Mouse (Mus musculus): ENCODE data around the gene Mrpl9. TPM values are rescaled to one million over a fixed set of nuclear protein-coding genes. Genes with fewer than 3 reads are reported as not detected.

Mrpl9 gene
- total RNA-seq (2018; cell fraction: chromatin; rRNA removed): 10 to 100 TPM in 20 of 26 experiments, 1 to 10 TPM in 6; 4.5 to 23.0 (median 14.7) TPM
- 10 to 100 TPM; 23.2 to 46.7 (median 37.1) TPM for total RNA-seq (2018; cell fraction: cytosol; rRNA removed)
- 10 to 100 TPM in 24 of 26 experiments, 1 to 10 TPM in 2; 7.8 to 31.3 (median 18.0) TPM for total RNA-seq (2018; cell fraction: nucleus; rRNA removed)
- 32.0 to 39.7 TPM (median 33.5 TPM) in 3 replicates for polyA plus RNA-seq (2018)

DNA sequence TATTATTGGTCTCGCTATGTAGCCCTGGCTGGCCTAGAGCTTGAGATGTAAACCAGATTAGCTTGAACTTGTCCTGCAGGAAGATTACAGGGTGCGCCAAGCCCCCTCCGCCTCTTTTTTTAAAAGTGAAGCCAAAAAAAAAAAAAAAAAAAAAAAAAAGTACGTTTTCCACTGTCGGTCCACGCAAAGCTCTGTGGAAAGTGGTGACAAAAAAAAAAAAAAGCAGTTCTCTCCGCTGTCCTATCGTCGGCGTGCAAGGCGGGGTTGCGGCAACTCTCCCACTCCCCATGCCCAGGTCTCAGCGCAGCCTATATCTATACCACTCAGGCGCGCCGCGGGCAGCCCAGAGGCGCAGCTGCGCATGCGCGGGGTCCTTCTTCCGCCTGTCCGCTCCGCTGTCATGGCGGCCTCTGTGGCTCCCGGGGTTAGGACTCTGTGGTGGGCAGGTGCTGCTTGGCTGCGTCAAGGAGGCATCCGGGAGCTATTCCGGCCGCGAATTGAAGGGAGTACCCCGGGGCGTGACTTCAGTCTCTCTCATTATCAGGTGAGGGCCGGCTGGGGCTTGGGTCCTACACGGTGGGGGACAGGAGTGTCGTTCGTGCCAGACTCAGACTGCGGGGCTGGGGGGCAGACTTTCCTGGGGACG lies at the start of gene Mrpl9:
Mrpl9 (plus strand) TSS at position 368 of the 646 bp plus-strand sequence.
- WGBS (ENCODE audit: missing documents): under 1% methylated on average over 38 of the region's 39 CpGs
- H3K79me2 ChIP-seq (ENCODE audit: inconsistent target): peaks cover 16% of the 10 kb centered on the region

DNA sequence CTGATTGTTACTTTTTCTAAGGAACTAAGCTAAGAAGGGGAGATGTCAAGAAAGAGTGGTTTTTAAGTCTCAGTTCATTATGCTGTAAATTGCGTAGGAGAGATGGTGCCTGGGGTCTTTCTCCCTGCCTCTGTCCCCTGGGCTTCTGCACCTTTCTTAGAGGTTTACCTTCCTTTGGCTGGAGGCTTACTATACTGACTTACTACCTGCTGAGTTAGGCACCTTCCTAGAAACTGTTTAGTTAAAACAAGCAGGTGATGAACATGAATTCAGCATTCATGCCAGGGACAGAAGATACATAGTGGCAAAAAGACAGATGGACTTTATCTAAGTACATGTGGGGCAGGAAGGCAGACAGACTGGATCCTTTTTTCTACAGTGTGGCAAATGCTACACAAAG lies 46.8 kb upstream of the Mrpl9 start:
- Histone ChIP-seq H3K36me3 (ENCODE audit: inconsistent target) (no peaks in the 10 kb centered on the region), H3K4me3 (ENCODE audit: inconsistent target) (no peak overlapping the region), H3K79me2 (ENCODE audit: inconsistent target) (no peaks in the 10 kb centered on the region), H3K27ac (no peak overlapping the region)
- WGBS (ENCODE audit: missing documents): 100% methylated on average over 1 of the region's 1 CpGs

More for the DNA sequence above, at the start of gene Mrpl9:
- peak within 1 kb of the TSS; percentile 79 for H3K4me3 ChIP-seq (ENCODE audit: inconsistent target)
- H3K27ac ChIP-seq: peak within 1 kb of the TSS; percentile 52
- H3K36me3 ChIP-seq (ENCODE audit: inconsistent target): peaks cover 30% of the 10 kb centered on the region

DNA sequence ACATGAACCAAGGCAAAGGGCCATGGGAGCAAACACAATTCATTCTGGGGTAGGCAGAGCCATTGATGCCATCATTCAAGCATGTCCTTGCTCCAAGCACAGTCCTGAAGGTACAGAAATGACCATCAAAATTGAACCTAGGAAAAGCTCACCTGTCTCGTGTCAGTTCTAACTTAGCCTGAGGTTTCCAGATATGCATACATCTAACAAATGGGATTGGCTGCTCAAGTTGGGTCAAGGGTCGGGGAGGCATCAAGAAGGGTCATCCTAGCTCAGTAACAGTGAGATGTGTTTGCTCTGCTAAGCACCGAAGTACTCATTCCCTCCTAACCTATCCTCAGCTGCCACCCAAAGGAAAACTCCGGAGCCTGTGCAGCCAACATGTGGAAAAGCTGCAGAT lies 46.3 kb upstream of the Mrpl9 start:
- Histone ChIP-seq H3K27ac (no peak overlapping the region), H3K4me3 (ENCODE audit: inconsistent target) (no peak overlapping the region), H3K36me3 (ENCODE audit: inconsistent target) (no peaks in the 10 kb centered on the region), H3K79me2 (ENCODE audit: inconsistent target) (no peaks in the 10 kb centered on the region)
- 86% methylated on average over 4 of the region's 4 CpGs for WGBS (ENCODE audit: missing documents)

DNA sequence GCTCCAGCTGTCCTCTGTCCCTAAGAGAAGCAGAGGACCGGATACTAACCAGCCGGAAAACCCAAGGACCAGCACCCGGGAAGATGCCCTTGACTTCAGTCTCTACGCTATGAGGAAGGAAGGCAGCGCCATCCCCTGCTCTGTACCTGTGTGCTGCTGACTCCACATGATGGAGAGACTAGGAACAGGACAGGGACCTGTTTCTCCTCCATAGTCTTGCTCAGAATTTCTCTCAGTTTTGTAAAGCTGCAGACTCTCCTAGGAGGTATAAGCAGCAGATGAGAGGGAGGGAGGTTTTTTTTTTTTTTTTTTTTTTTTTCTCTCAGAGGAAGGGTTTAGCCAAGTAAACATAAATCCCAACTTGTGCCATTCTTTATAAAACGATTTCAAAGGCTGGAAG lies 44.9 kb upstream of the Mrpl9 start, which contains the start of gene Lingo4:
Lingo4 (plus strand) TSS at position 301 of the 400 bp plus-strand sequence.
- WGBS (ENCODE audit: missing documents): 87% methylated on average over 6 of the region's 6 CpGs
- no peaks in the 10 kb centered on the region for H3K79me2 ChIP-seq (ENCODE audit: inconsistent target)
- H3K27ac ChIP-seq: no peak within 1 kb of the TSS
- no peaks in the 10 kb centered on the region for H3K36me3 ChIP-seq (ENCODE audit: inconsistent target)
- H3K4me3 ChIP-seq (ENCODE audit: inconsistent target): no peak within 1 kb of the TSS

DNA sequence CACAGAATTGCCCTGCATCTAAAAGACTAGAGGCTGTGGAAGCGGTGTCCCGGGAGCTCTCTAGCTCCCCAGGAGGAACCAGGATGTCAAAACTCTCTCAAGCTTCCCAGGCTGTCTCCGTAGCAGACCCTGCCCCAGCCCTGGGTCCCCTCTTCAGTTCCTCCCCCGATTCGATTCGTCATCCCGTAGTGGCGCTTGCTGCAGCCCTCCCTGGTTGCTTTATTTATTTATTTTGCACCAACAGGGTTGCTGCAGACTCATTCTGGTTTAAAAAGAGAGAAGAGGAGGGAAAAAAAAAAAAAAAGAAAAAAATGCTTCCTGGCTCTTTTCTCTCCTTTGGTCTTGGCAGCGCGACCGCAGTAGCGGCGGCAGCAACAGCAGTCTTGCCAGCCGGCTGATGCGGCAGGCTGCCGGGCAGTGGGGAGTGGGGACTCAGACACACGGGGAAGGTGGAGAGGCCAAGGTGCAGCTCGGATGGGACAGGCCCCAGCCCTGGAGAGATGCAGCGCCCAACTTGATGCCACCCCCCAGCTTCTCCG lies 44.1 kb upstream of the Mrpl9 start:
- no peaks in the 10 kb centered on the region for H3K79me2 ChIP-seq (ENCODE audit: inconsistent target)
- no peaks in the 10 kb centered on the region for H3K36me3 ChIP-seq (ENCODE audit: inconsistent target)
- 6% methylated on average over 20 of the region's 20 CpGs for WGBS (ENCODE audit: missing documents)
- H3K27ac ChIP-seq: no peak overlapping the region
- no peak overlapping the region for H3K4me3 ChIP-seq (ENCODE audit: inconsistent target)

DNA sequence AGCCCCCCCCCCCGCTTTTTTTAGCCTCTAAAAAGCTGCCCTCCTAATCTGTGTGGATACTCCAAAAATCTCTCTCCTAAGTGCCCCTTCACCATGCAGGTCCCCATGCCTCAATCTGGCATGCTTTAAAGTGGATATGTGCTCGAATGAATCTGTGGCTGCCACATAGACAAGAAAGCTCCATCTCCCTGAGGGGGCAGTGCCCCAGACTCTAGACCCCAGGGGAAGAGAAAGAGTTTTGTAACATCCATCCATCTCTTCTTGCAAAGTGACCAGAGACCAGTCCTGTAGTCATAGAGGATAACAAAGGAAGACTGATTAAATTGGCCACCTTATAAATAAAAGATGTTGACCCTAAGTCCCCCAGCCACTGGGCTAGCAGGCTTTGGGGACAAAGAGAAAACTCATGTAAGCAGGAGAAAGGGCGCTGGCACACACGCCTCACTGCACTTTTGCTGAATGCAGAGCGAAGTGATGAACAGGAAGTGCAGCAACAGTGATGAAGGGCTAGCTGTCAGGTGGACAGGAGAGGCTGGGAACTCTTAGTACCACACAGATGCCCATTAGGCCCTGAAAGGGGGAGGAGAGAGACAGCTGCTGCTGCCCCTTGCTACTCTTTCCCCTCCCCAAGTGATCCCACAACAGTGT lies 43.3 kb upstream of the Mrpl9 start:
- no peaks in the 10 kb centered on the region for H3K36me3 ChIP-seq (ENCODE audit: inconsistent target)
- no peak overlapping the region for H3K4me3 ChIP-seq (ENCODE audit: inconsistent target)
- H3K27ac ChIP-seq: no peak overlapping the region
- no peaks in the 10 kb centered on the region for H3K79me2 ChIP-seq (ENCODE audit: inconsistent target)
- WGBS (ENCODE audit: missing documents): 57% methylated on average over 5 of the region's 5 CpGs

DNA sequence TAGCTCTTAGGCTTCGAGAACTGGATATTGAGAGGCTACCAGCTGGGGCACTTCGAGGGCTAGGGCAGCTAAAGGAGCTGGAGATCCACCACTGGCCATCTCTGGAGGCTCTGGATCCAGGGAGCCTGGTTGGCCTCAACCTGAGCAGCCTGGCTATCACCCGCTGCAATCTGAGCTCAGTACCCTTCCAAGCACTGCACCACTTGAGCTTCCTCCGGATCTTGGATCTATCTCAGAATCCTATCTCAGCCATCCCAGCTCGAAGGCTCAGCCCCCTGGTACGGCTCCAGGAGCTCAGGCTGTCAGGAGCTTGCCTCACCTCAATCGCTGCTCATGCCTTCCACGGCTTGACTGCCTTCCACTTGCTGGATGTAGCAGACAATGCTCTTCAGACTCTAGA lies 40.7 kb upstream of the Mrpl9 start:
- H3K4me3 ChIP-seq (ENCODE audit: inconsistent target): no peak overlapping the region
- H3K36me3 ChIP-seq (ENCODE audit: inconsistent target): no peaks in the 10 kb centered on the region
- 80% methylated on average over 8 of the region's 8 CpGs for WGBS (ENCODE audit: missing documents)
- H3K79me2 ChIP-seq (ENCODE audit: inconsistent target): no peaks in the 10 kb centered on the region
- H3K27ac ChIP-seq: no peak overlapping the region

DNA sequence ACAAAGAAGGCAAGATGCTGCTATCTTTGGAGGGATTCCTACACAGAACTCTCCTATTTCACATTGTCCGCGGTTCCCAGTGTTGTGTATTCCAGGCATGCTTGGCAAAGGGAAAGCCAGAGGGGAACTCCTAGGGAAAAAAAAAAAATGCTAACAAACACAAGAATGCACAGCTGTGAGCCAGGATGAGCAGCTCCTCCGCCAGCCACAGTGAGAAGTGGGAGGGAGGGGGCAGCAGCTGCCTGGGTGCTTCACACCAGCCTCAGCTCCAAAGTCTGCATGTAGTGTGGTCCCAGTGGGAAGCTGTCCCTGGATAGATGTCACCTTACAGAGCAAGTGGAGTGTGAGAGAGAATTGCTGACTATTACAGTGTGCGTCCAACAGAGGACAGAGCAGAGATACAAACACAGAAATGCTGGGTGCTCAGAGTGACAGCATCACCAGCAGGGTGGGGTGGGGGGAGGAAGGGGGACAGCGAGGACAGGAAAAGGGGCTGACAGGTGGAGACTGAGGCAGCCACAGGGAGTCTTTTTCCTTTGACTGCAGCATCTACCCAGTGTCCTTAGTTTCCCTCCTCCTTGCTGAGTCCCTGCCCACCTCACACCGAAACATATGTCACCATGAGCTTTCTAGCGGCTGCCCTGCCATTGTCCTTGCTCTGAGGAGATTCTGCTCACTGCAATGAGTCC lies 38.6 kb upstream of the Mrpl9 start:
- 49% methylated on average over 7 of the region's 7 CpGs for WGBS (ENCODE audit: missing documents)
- Histone ChIP-seq H3K4me3 (ENCODE audit: inconsistent target) (no peak overlapping the region), H3K79me2 (ENCODE audit: inconsistent target) (no peaks in the 10 kb centered on the region), H3K36me3 (ENCODE audit: inconsistent target) (no peaks in the 10 kb centered on the region), H3K27ac (no peak overlapping the region)

DNA sequence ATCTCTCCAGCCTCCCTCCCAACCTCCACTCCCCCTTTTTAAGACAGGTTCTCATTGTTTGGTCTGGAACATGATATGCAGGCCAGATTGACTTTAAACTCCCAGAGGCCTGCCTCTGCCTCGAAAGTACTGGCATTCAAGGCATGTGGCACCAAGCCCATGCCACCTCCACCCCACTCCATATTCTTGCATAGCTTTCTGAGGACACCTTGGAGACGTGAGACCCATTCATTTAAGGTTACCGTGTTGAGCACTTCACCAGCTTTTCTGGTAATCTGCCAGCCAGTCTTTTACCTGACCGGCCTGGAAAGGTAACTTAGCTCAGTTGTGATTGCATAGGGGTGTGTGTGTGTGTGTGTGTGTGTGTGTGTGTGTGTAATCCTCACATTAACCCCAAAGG lies 37.6 kb upstream of the Mrpl9 start:
- Histone ChIP-seq H3K36me3 (ENCODE audit: inconsistent target) (no peaks in the 10 kb centered on the region), H3K79me2 (ENCODE audit: inconsistent target) (no peaks in the 10 kb centered on the region), H3K27ac (no peak overlapping the region), H3K4me3 (ENCODE audit: inconsistent target) (no peak overlapping the region)
- 95% methylated on average over 4 of the region's 4 CpGs for WGBS (ENCODE audit: missing documents)

DNA sequence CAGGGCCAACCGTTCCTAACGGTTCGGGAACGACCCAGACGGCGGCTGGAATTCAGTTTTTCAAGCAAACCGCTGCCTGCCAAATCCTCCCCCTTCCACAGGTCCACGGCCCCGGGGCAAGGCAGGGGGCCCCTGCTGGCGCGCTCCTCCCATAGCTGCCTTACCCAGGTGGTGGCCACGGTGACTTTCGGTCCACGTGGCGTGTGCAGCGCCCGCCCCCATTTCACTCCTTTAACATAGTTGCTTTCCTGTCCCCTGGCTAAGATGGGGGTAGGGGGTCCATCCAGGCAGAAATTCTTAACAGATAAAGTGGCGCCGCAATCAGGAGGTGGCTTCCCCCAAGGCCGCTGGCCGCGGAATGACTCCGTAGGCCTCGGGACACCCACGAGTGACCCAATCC lies 30.6 kb upstream of the Mrpl9 start:
- 8% methylated on average over 25 of the region's 25 CpGs for WGBS (ENCODE audit: missing documents)
- H3K79me2 ChIP-seq (ENCODE audit: inconsistent target): no peaks in the 10 kb centered on the region
- H3K27ac ChIP-seq: no peak overlapping the region
- no peaks in the 10 kb centered on the region for H3K36me3 ChIP-seq (ENCODE audit: inconsistent target)
- H3K4me3 ChIP-seq (ENCODE audit: inconsistent target): peak overlapping the region; percentile 50

DNA sequence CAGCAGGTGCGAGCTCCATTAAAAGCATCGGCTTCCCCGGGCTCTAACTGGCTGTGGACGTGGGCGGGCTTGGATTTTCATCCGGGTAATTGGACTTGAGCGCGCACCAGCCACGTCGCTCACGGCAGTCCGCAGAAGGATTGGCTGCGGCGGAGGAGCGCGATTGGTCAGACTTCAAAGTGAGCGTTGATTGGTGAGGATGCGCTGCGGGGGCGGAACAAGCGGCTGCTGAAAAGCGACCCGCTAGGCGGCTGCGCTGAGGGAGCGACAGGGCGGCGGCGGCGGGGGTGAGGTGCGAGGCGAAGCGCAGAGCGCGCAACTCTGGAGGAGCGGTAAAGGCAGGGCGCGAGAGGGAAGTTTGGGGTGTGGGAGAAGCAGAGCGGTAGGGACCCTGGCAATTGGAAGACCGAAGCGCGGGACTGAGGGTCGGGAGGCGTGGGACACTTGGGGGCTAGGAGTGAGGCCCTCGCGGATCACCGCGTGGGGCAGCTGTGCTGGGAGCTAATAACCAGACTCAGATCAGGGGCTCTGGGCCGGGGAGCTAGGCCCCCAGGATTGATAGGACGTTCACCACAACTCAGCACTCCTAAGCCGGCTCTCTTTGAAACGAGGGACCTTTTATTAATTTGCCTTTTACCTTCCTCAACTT lies 30.0 kb upstream of the Mrpl9 start, which contains the start of gene Tdrkh:
Tdrkh (plus strand) TSS at position 243 of the 649 bp plus-strand sequence.
- no peak within 1 kb of the TSS for H3K27ac ChIP-seq
- WGBS (ENCODE audit: missing documents): 7% methylated on average over 52 of the region's 52 CpGs
- H3K36me3 ChIP-seq (ENCODE audit: inconsistent target): no peaks in the 10 kb centered on the region
- no peaks in the 10 kb centered on the region for H3K79me2 ChIP-seq (ENCODE audit: inconsistent target)
- peak within 1 kb of the TSS; percentile 50 for H3K4me3 ChIP-seq (ENCODE audit: inconsistent target)

DNA sequence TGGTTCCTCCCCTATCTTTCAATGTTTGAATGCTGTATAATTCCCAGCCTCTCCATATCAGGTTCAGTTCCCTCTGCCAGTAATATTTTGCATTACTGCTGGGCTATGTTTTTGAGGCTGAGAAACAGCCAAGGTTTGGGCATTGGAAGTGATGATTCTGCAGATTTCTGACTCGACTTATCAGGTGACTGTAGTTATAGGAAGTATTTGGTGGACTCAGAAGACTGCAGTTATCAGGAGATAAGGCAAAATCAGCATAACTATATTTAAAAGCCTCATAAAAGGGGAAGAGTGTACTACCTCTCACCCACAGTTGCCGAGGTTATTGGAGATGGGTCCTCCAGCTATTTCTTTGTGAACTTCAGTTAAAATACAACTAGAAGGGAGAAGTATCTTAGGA lies 12.1 kb upstream of the Mrpl9 start:
- 12% methylated on average over 2 of the region's 2 CpGs for WGBS (ENCODE audit: missing documents)

DNA sequence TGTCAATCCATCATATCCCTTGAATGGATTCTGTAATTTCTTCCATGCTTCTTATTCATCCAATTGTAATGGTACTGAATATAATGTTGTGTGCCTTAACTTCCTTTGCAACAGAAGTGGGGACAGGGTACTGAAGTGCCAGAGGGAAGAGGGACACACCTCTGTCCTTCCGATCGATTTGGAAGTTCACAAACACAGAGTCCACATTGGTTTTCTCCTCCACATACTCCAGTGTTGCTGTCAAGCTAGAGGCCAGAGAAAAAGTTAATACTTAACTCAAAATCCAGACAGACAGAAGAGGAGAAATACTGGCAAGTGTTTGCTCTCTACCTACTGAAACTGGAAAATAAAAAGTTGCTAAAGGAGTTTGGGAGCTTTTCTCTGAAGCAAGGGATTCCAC lies 8.8 kb upstream of the Mrpl9 start:
- WGBS (ENCODE audit: missing documents): 92% methylated on average over 2 of the region's 2 CpGs
- H3K79me2 ChIP-seq (ENCODE audit: inconsistent target): no peaks in the 10 kb centered on the region
- H3K27ac ChIP-seq: no peak overlapping the region
- no peak overlapping the region for H3K4me3 ChIP-seq (ENCODE audit: inconsistent target)
- H3K36me3 ChIP-seq (ENCODE audit: inconsistent target): no peaks in the 10 kb centered on the region

More for the DNA sequence above, 12.1 kb upstream of the Mrpl9 start:
- no peaks in the 10 kb centered on the region for H3K36me3 ChIP-seq (ENCODE audit: inconsistent target)
- H3K4me3 ChIP-seq (ENCODE audit: inconsistent target): no peak overlapping the region
- no peaks in the 10 kb centered on the region for H3K79me2 ChIP-seq (ENCODE audit: inconsistent target)
- no peak overlapping the region for H3K27ac ChIP-seq

DNA sequence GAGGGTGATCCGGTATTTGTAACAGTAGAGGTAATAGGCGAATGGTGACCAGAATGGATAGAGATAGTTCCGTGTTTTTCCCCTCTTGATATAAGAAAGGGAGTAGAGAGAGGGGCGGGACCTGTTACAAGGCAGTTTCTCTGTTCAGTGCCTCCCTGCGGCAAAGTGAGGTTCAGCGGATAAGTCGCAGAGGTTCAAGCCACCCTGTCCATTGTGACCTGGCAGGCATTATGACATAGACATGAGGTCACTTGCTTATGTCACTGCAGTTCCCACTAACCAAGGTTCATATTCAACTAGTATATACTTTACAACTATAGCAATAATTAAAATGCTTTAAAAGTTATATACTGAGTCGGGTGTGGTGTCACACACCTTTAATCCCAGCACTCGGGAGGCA lies 6.7 kb upstream of the Mrpl9 start:
- Histone ChIP-seq H3K4me3 (ENCODE audit: inconsistent target) (no peak overlapping the region), H3K27ac (no peak overlapping the region), H3K36me3 (ENCODE audit: inconsistent target) (no peaks in the 10 kb centered on the region), H3K79me2 (ENCODE audit: inconsistent target) (no peaks in the 10 kb centered on the region)
- WGBS (ENCODE audit: missing documents): 92% methylated on average over 9 of the region's 9 CpGs
